Mouse (Mus musculus) myocyte (in vitro differentiated cells): ENCODE results near the gene Mrc2.

ENCODE experiments used
- MAX ChIP-seq: IDR thresholded peaks from one replicate; pipeline ENCODE4 v1.6.1; 2011; ENCODE audit warnings: low read depth, mild to moderate bottlenecking, control low read depth
- POLR2A ChIP-seq: IDR thresholded peaks from one replicate; pipeline ENCODE4 v1.6.1; 2011; ENCODE audit warnings: low read depth, mild to moderate bottlenecking, control low read depth, moderate library complexity; ENCODE audit not compliant: insufficient read length
- POLR2AphosphoS2 ChIP-seq: IDR thresholded peaks from one replicate; pipeline ENCODE4 v1.6.1; 2011; ENCODE audit warnings: low read depth, control low read depth; ENCODE audit not compliant: insufficient read length

- TF ChIP-seq MAX (no peak), POLR2A (no peak), POLR2AphosphoS2 (no peak)
Observed at GRCm38 (mm10) chr11:105289403-105289802, 3.0 kb upstream of the Mrc2 start.
